Mouse (Mus musculus) heart, postnatal 0 days (tissue): ENCODE measurements around the gene Olfr695.

Experiments
- CTCF ChIP-seq: IDR thresholded peaks from 2 replicates; pipeline ENCODE4 v1.5.1; 2016; ENCODE audit warnings: antibody characterized with exemption, control low read depth, low read depth
- EP300 ChIP-seq: IDR thresholded peaks from 2 replicates; pipeline ENCODE4 v1.6.1; 2016; ENCODE audit warnings: antibody characterized with exemption, low read depth

- TF ChIP-seq CTCF (no peak), EP300 (no peak)
Observed at GRCm38 (mm10) chr7:106680484-106680883, 35.7 kb downstream of the Olfr695 start, which contains the start of gene Olfr693.
